ENCODE assay signal across 23 mouse cellular contexts in genomic region chr8:42388816-42389215, GRCm38 (mm10).
DNase-seq lines count a peak whose midpoint lies in the region; ATAC-seq lines count a peak whose summit lies in the region.
"Had no signal": no experiment of that assay in that cellular context is flagged by ENCODE, and none has a peak within 500 bp of the region (broad histone marks: within the 10 kb centered on the region; RNA-seq: fewer than 3 reads in every experiment).

No protein-coding gene starts in this region.

- no peaks in the 10 kb centered on the region for H3K36me3 ChIP-seq in forebrain, embryonic 14.5 days (ENCODE audit: control insufficient read depth, insufficient read depth, low read length)
- H3K36me3 ChIP-seq in forebrain, embryonic 16.5 days (ENCODE audit: control insufficient read depth, insufficient read depth): no peaks in the 10 kb centered on the region
- H3K36me3 ChIP-seq: embryonic facial prominence, embryonic 10.5 days; embryonic facial prominence, embryonic 12.5 days; G1E had no signal

- no peaks in the 10 kb centered on the region for H3K4me1 ChIP-seq in forebrain, embryonic 14.5 days (ENCODE audit: control insufficient read depth, insufficient read depth, low read length)
- no peaks in the 10 kb centered on the region for H3K4me1 ChIP-seq in forebrain, embryonic 16.5 days (replicated peaks; ENCODE audit: control insufficient read depth, insufficient read depth, low read length)
- H3K4me1 ChIP-seq: embryonic facial prominence, embryonic 10.5 days; embryonic facial prominence, embryonic 12.5 days; forebrain, embryonic 13.5 days had no signal

- no peak overlapping the region for H3K27ac ChIP-seq in forebrain, embryonic 14.5 days (ENCODE audit: low read depth, low read length)
- no peak overlapping the region for H3K27ac ChIP-seq in forebrain, embryonic 16.5 days (ENCODE audit: low read length)
- H3K27ac ChIP-seq: embryonic facial prominence, embryonic 10.5 days; embryonic facial prominence, embryonic 12.5 days; forebrain, embryonic 13.5 days had no signal

- no peak overlapping the region for H3K9ac ChIP-seq in forebrain, embryonic 14.5 days (ENCODE audit: low read length)
- H3K9ac ChIP-seq in forebrain, embryonic 16.5 days (replicated peaks; ENCODE audit: low read depth, low read length): no peak overlapping the region
- H3K9ac ChIP-seq: embryonic facial prominence, embryonic 12.5 days; forebrain, embryonic 13.5 days; forebrain, postnatal 0 days had no signal

- no peak for ATAC-seq in forebrain, embryonic 14.5 days
- ATAC-seq in forebrain, embryonic 16.5 days: no peak
- ATAC-seq: CD4-positive, CD25-positive, alpha-beta regulatory T cell, adult 4 months; forebrain, embryonic 13.5 days; forebrain, postnatal 0 days had no signal

- no peaks in the 10 kb centered on the region for H3K27me3 ChIP-seq in forebrain, embryonic 14.5 days (replicated peaks; ENCODE audit: control insufficient read depth, insufficient read depth, low read length)
- no peaks in the 10 kb centered on the region for H3K27me3 ChIP-seq in forebrain, embryonic 16.5 days (replicated peaks; ENCODE audit: control insufficient read depth, insufficient read depth, low read length)
- H3K27me3 ChIP-seq: CH12.LX; embryonic facial prominence, embryonic 12.5 days; forebrain, embryonic 13.5 days had no signal

- peak; percentile 4 for DNase-seq in forebrain, embryonic 14.5 days (ENCODE audit: low spot score)
- peak; percentile 77 for DNase-seq in retina, embryonic 14.5 days (ENCODE audit: low spot score)
- DNase-seq in c-Kit-positive CD71-positive TER-119-positive erythroid progenitor cells, embryonic 14.5 days (ENCODE audit: low spot score): no peak
- DNase-seq in embryo, embryonic 9.5 days (ENCODE audit: extremely low spot score): no peak
- DNase-seq: adrenal gland, adult 2 months; adrenal gland, postnatal 10 days; adrenal gland, postnatal 25 days; B cell, adult 2 months; cerebellum, adult 11 months; cerebellum, adult 18-20 months; cerebellum, adult 8-10 months; cerebellum, adult 9-11 months; cerebellum, postnatal 14 days; cerebellum, postnatal 36 days; embryo, embryonic 11 days; forebrain, postnatal 0 days had no signal

- no peak overlapping the region for H3K4me3 ChIP-seq in forebrain, embryonic 14.5 days (ENCODE audit: low read depth, low read length)
- no peak overlapping the region for H3K4me3 ChIP-seq in forebrain, embryonic 16.5 days (replicated peaks; ENCODE audit: low read length)
- H3K4me3 ChIP-seq: embryonic facial prominence, embryonic 10.5 days; embryonic facial prominence, embryonic 12.5 days; forebrain, embryonic 13.5 days had no signal

- no peaks in the 10 kb centered on the region for H3K9me3 ChIP-seq in forebrain, embryonic 14.5 days (replicated peaks; ENCODE audit: control insufficient read depth, low read length)
- no peaks in the 10 kb centered on the region for H3K9me3 ChIP-seq in forebrain, embryonic 16.5 days (ENCODE audit: control insufficient read depth, low read length)
- H3K9me3 ChIP-seq: embryonic facial prominence, embryonic 10.5 days; embryonic facial prominence, embryonic 12.5 days; forebrain, embryonic 13.5 days; G1E had no signal

- H3K4me2 ChIP-seq in forebrain, embryonic 14.5 days (ENCODE audit: low read length): no peak overlapping the region
- H3K4me2 ChIP-seq in forebrain, embryonic 16.5 days (ENCODE audit: low read length): no peak overlapping the region
- H3K4me2 ChIP-seq: embryonic facial prominence, embryonic 12.5 days; forebrain, embryonic 13.5 days had no signal

- WGBS in forebrain, embryonic 14.5 days: 75% methylated on average over 3 of the region's 3 CpGs
- 65% methylated on average over 3 of the region's 3 CpGs for WGBS in forebrain, embryonic 16.5 days

Comparison
In these comparisons a context has a peak if more than half of its experiments do, and no peak if none do; other contexts are left out.
1. DNase-seq: peak in forebrain, embryonic 14.5 days (single experiment) and retina, embryonic 14.5 days (single experiment); none in c-Kit-positive CD71-positive TER-119-positive erythroid progenitor cells, embryonic 14.5 days (single experiment) and embryo, embryonic 9.5 days (single experiment).